Mouse (Mus musculus): ENCODE measurements at regions not wholly inside any gene's neighbourhood (a gene's known extent, or its start where the extent isn't known, plus 50 kb on each side); places are given as distances from the start of the nearest gene placed in this dataset.

GRCm38 (mm10) chr10:21685122-21685798 is 92.3 kb downstream of the 1700020N01Rik start:
- no peak for TF ChIP-seq MYOD1 (IDR thresholded peaks at IDR 0.05; ENCODE audit: control insufficient read depth, insufficient read length, low read depth)
- TF ChIP-seq MYOG (IDR thresholded peaks at IDR 0.05; ENCODE audit: control insufficient read depth, extremely low read depth, insufficient read length) = no peak
- no peak for TF ChIP-seq CTCF (IDR thresholded peaks at IDR 0.05; ENCODE audit: control insufficient read depth, insufficient read depth, insufficient read length)
- TF ChIP-seq USF1 (IDR thresholded peaks at IDR 0.05; ENCODE audit: low read depth) = no peak
- TF ChIP-seq CEBPB (IDR thresholded peaks at IDR 0.05; ENCODE audit: low read depth) = no peak
- TF ChIP-seq MAX (IDR thresholded peaks at IDR 0.05) = no peak

Measured in C2C12 (cell line).